Mouse (Mus musculus) embryonic facial prominence, embryonic 11.5 days (tissue): Measurements from ENCODE around the gene Mypn. TPM values are rescaled to one million over a fixed set of nuclear protein-coding genes. Genes with fewer than 3 reads are reported as not detected.

ENCODE experiments used
- ATAC-seq: fragments of 200-750 bp; cut with Nextera tagmentation; replicated peaks from 2 replicates; pipeline ENCODE4 v1.8.0; 2017; ENCODE audit warnings: low read depth; ENCODE audit not compliant: insufficient number of reproducible peaks, low FRiP score, low TSS enrichment
- DNase-seq: peaks from one replicate; pipeline ENCODE4 v3.0.0-alpha.2; 2015; ENCODE audit warnings: low spot score
- H3K27ac ChIP-seq: fragments of 300-500 bp; sonication (generic); replicated peaks from 2 replicates; pipeline ENCODE4 v1.5.1; 2014; ENCODE audit warnings: mild to moderate bottlenecking, low read depth, low read length, control low read depth
- H3K27me3 ChIP-seq: fragments of 300-500 bp; sonication (generic); 2 replicates; pipeline ENCODE4 v1.6.1; 2014; ENCODE audit warnings: mild to moderate bottlenecking, low read length, moderate library complexity, mixed read lengths; ENCODE audit not compliant: control insufficient read depth, insufficient read depth
- H3K36me3 ChIP-seq: fragments of 300-500 bp; sonication (generic); replicated peaks from 2 replicates; pipeline ENCODE4 v1.6.1; 2014; ENCODE audit warnings: low read depth, mild to moderate bottlenecking, low read length, moderate library complexity, mixed read lengths; ENCODE audit not compliant: control insufficient read depth, insufficient read depth
- H3K4me1 ChIP-seq: fragments of 300-500 bp; sonication (generic); 2 replicates; pipeline ENCODE4 v1.6.1; 2014; ENCODE audit warnings: low read length, mixed read lengths; ENCODE audit not compliant: control insufficient read depth, insufficient read depth
- H3K4me2 ChIP-seq: fragments of 300-500 bp; sonication (generic); 2 replicates; pipeline ENCODE4 v1.6.1; 2014; ENCODE audit warnings: low read depth, mild to moderate bottlenecking, control low read depth, low read length, moderate library complexity
- H3K4me3 ChIP-seq: fragments of 300-500 bp; sonication (generic); 2 replicates; pipeline ENCODE4 v1.5.1; 2014; ENCODE audit warnings: low read depth, low read length, control low read depth
- H3K9ac ChIP-seq: fragments of 300-500 bp; sonication (generic); replicated peaks from 2 replicates; pipeline ENCODE4 v1.6.1; 2014; ENCODE audit warnings: mild to moderate bottlenecking, control low read depth, low read length
- H3K9me3 ChIP-seq: fragments of 300-500 bp; sonication (generic); replicated peaks from 2 replicates; pipeline ENCODE4 v1.6.1; 2016; ENCODE audit warnings: mild to moderate bottlenecking, low read length, inconsistent platforms, mixed read lengths; ENCODE audit not compliant: control insufficient read depth
- WGBS: fragments of 180-500 bp; shearing (Covaris S2); extraction: QIAGEN DNeasy Blood & Tissue Kit; methylation state at CpG from one replicate; pipeline ENCODE4 v1.1.7; 2014; 5-methylcytosine and 5-hydroxymethylcytosine counted together
- polyA plus RNA-seq: library from polyadenylated mRNA; unstranded; fragments of >200 nt; fragmentation: Nextera tagmentation; extraction: Ambion mirVana; gene quantifications from 2 replicates; pipeline ENCODE4 v1.2.1, GENCODE M21; 2014

Mypn gene
- polyA plus RNA-seq, 1 experiment from 2014 or later = 0.45 TPM

GRCm38 (mm10) chr10:63240868-63241271 lies 37.1 kb upstream of the Mypn start:
- no peak for ATAC-seq
- H3K36me3 ChIP-seq = no peaks in the 10 kb centered on the region
- H3K4me3 ChIP-seq = no peak overlapping the region
- no peaks in the 10 kb centered on the region for H3K27me3 ChIP-seq
- H3K4me2 ChIP-seq = no peak overlapping the region
- no peak overlapping the region for H3K9ac ChIP-seq
- no peak overlapping the region for H3K27ac ChIP-seq
- no peaks in the 10 kb centered on the region for H3K9me3 ChIP-seq
- DNase-seq = no peak
- WGBS = 70% methylated on average over 2 of the region's 2 CpGs
- H3K4me1 ChIP-seq = no peaks in the 10 kb centered on the region

- Histone ChIP-seq H3K4me1 (no peaks in the 10 kb centered on the region), H3K9me3 (no peaks in the 10 kb centered on the region), H3K36me3 (no peaks in the 10 kb centered on the region), H3K4me3 (no peak overlapping the region), H3K4me2 (no peak overlapping the region), H3K27ac (no peak overlapping the region), H3K27me3 (no peaks in the 10 kb centered on the region), H3K9ac (no peak overlapping the region)
- no peak for ATAC-seq
- 89% methylated on average over 2 of the region's 2 CpGs for WGBS
- DNase-seq = no peak
Observed at GRCm38 (mm10) chr10:63239848-63240247, 36.1 kb upstream of the Mypn start.

- Histone ChIP-seq H3K4me2 (no peak overlapping the region), H3K9ac (no peak overlapping the region), H3K27me3 (no peaks in the 10 kb centered on the region), H3K27ac (no peak overlapping the region), H3K4me1 (no peaks in the 10 kb centered on the region), H3K36me3 (no peaks in the 10 kb centered on the region), H3K4me3 (no peak overlapping the region), H3K9me3 (no peaks in the 10 kb centered on the region)
- ATAC-seq (no peak), DNase-seq (no peak)
- 76% methylated on average over 4 of the region's 4 CpGs for WGBS
Observed at GRCm38 (mm10) chr10:63238090-63238489, 34.3 kb upstream of the Mypn start.

GRCm38 (mm10) chr10:63237206-63237605 lies 33.5 kb upstream of the Mypn start:
- no peaks in the 10 kb centered on the region for H3K27me3 ChIP-seq
- no peaks in the 10 kb centered on the region for H3K4me1 ChIP-seq
- no peaks in the 10 kb centered on the region for H3K36me3 ChIP-seq
- DNase-seq = no peak
- H3K27ac ChIP-seq = no peak overlapping the region
- no peak overlapping the region for H3K4me2 ChIP-seq
- no peaks in the 10 kb centered on the region for H3K9me3 ChIP-seq
- H3K9ac ChIP-seq = no peak overlapping the region
- WGBS = 59% methylated on average over 2 of the region's 2 CpGs
- ATAC-seq = no peak
- no peak overlapping the region for H3K4me3 ChIP-seq

- WGBS = 92% methylated on average over 6 of the region's 6 CpGs
- Histone ChIP-seq H3K9me3 (no peaks in the 10 kb centered on the region), H3K4me2 (no peak overlapping the region), H3K36me3 (no peaks in the 10 kb centered on the region), H3K9ac (no peak overlapping the region), H3K4me1 (no peaks in the 10 kb centered on the region), H3K27me3 (no peaks in the 10 kb centered on the region), H3K4me3 (no peak overlapping the region), H3K27ac (no peak overlapping the region)
- no peak for ATAC-seq
- DNase-seq = no peak
Observed at GRCm38 (mm10) chr10:63236663-63237062, 32.9 kb upstream of the Mypn start.

- ATAC-seq = no peak
- no peak for DNase-seq
Observed at GRCm38 (mm10) chr10:63235889-63236288, 32.1 kb upstream of the Mypn start.

GRCm38 (mm10) chr10:63234133-63234532 lies 30.4 kb upstream of the Mypn start:
- 77% methylated on average over 5 of the region's 5 CpGs for WGBS
- no peak for ATAC-seq

More at GRCm38 (mm10) chr10:63235889-63236288, 32.1 kb upstream of the Mypn start:
- WGBS = 85% methylated on average over 8 of the region's 8 CpGs
- H3K27me3 ChIP-seq = no peaks in the 10 kb centered on the region
- no peaks in the 10 kb centered on the region for H3K36me3 ChIP-seq
- H3K9ac ChIP-seq = no peak overlapping the region
- no peak overlapping the region for H3K4me3 ChIP-seq
- H3K4me1 ChIP-seq = no peaks in the 10 kb centered on the region
- H3K27ac ChIP-seq = no peak overlapping the region
- no peaks in the 10 kb centered on the region for H3K9me3 ChIP-seq
- H3K4me2 ChIP-seq = no peak overlapping the region

GRCm38 (mm10) chr10:63231630-63232029 lies 27.9 kb upstream of the Mypn start:
- no peak for DNase-seq
- Histone ChIP-seq H3K27ac (no peak overlapping the region), H3K9ac (no peak overlapping the region), H3K4me1 (no peaks in the 10 kb centered on the region), H3K36me3 (no peaks in the 10 kb centered on the region), H3K4me2 (no peak overlapping the region), H3K27me3 (no peaks in the 10 kb centered on the region), H3K9me3 (no peaks in the 10 kb centered on the region), H3K4me3 (no peak overlapping the region)
- ATAC-seq = no peak
- 76% methylated on average over 5 of the region's 5 CpGs for WGBS

More at GRCm38 (mm10) chr10:63234133-63234532, 30.4 kb upstream of the Mypn start:
- no peak for DNase-seq
- Histone ChIP-seq H3K36me3 (no peaks in the 10 kb centered on the region), H3K27me3 (no peaks in the 10 kb centered on the region), H3K27ac (no peak overlapping the region), H3K4me3 (no peak overlapping the region), H3K9me3 (no peaks in the 10 kb centered on the region), H3K9ac (no peak overlapping the region), H3K4me2 (no peak overlapping the region), H3K4me1 (no peaks in the 10 kb centered on the region)
